Mouse (Mus musculus) heart, embryonic 14.5 days (tissue): Measurements from ENCODE around the gene Efcab6. TPM values are rescaled to one million over a fixed set of nuclear protein-coding genes. Genes with fewer than 3 reads are reported as not detected.

ENCODE experiments used
- ATAC-seq: fragments of 200-750 bp; cut with Nextera tagmentation; 2 replicates; pipeline ENCODE4 v1.8.0; 2017; ENCODE audit warnings: low read depth, moderate TSS enrichment; ENCODE audit not compliant: insufficient number of reproducible peaks, insufficient read depth, low FRiP score
- H3K27ac ChIP-seq, 2 experiments: fragments of 200-500 bp in 1 of 2; fragments of 300-500 bp in 1 of 2; sonication (generic) in 1 of 2; replicated peaks in 1 of 2; 2 replicates each; pipeline ENCODE4 v1.5.1; 2012 to 2014; ENCODE audit warnings: low read depth in 2 of 2, low read length in 2 of 2, control low read depth in 1 of 2, mild to moderate bottlenecking in 1 of 2, mixed read lengths in 1 of 2; ENCODE audit not compliant: control insufficient read depth in 1 of 2, insufficient read depth in 1 of 2
- H3K27me3 ChIP-seq: fragments of 300-500 bp; sonication (generic); 2 replicates; pipeline ENCODE4 v1.6.1; 2014; ENCODE audit warnings: mild to moderate bottlenecking, low read length, control low read depth; ENCODE audit not compliant: control insufficient read depth, insufficient read depth
- H3K36me3 ChIP-seq: fragments of 300-500 bp; sonication (generic); 2 replicates; pipeline ENCODE4 v1.6.1; 2014; ENCODE audit warnings: mild to moderate bottlenecking, control low read depth, low read length, mixed read lengths; ENCODE audit not compliant: control insufficient read depth, insufficient read depth
- H3K4me1 ChIP-seq, 2 experiments: fragments of 200-500 bp in 1 of 2; fragments of 300-500 bp in 1 of 2; sonication (generic) in 1 of 2; 2 replicates each; pipeline ENCODE4 v1.6.1; 2012 to 2014; ENCODE audit warnings: low read length in 2 of 2, control low read depth in 1 of 2, mixed read lengths in 1 of 2; ENCODE audit not compliant: control insufficient read depth in 2 of 2, insufficient read depth in 2 of 2
- H3K4me2 ChIP-seq: fragments of 300-500 bp; sonication (generic); 2 replicates; pipeline ENCODE4 v1.6.1; 2014; ENCODE audit warnings: mild to moderate bottlenecking, low read length
- H3K4me3 ChIP-seq, 2 experiments: fragments of 200-500 bp in 1 of 2; fragments of 300-500 bp in 1 of 2; sonication (generic) in 1 of 2; 2 replicates each; pipeline ENCODE4 v1.5.1; 2012 to 2014; ENCODE audit warnings: low read length in 2 of 2, mild to moderate bottlenecking in 2 of 2, control low read depth in 1 of 2, low read depth in 1 of 2, moderate library complexity in 1 of 2; ENCODE audit not compliant: control insufficient read depth in 1 of 2, insufficient read depth in 1 of 2
- H3K9ac ChIP-seq: fragments of 300-500 bp; sonication (generic); 2 replicates; pipeline ENCODE4 v1.6.1; 2014; ENCODE audit warnings: mild to moderate bottlenecking, low read length
- H3K9me3 ChIP-seq: fragments of 300-500 bp; sonication (generic); 2 replicates; pipeline ENCODE4 v1.6.1; 2016; ENCODE audit warnings: low read length, control low read depth; ENCODE audit not compliant: control insufficient read depth
- WGBS: fragments of 180-500 bp; shearing (Covaris S2); extraction: QIAGEN DNeasy Blood & Tissue Kit; methylation state at CpG from one replicate; pipeline ENCODE4 v1.1.7; 2014; 5-methylcytosine and 5-hydroxymethylcytosine counted together
- polyA plus RNA-seq: library from polyadenylated mRNA; unstranded; fragments of >200 nt; fragmentation: Nextera tagmentation; extraction: Ambion mirVana; gene quantifications from 2 replicates; pipeline ENCODE4 v1.2.1, GENCODE M21; 2014

The Efcab6 gene
- polyA plus RNA-seq, 1 experiment from 2014 or later, result 0.18 TPM

- Histone ChIP-seq H3K4me3 (no peak overlapping the region), H3K9ac (no peak overlapping the region), H3K27me3 (no peaks in the 10 kb centered on the region), H3K27ac (no peak overlapping the region), H3K36me3 (no peaks in the 10 kb centered on the region), H3K4me1 (no peaks in the 10 kb centered on the region), H3K4me2 (no peak overlapping the region), H3K9me3 (0 out of 2 replicates have a peak, but pooled peaks cover 4% of the 10 kb centered on the region)
- no peak for ATAC-seq
- 79% methylated on average over 14 of the region's 14 CpGs for WGBS
These were observed 152.0 kb downstream of the Efcab6 start for GRCm38 (mm10) chr15:83913028-83913714.

GRCm38 (mm10) chr15:83906472-83906871 lies 158.7 kb downstream of the Efcab6 start:
- no peaks in the 10 kb centered on the region for H3K27me3 ChIP-seq
- no peak overlapping the region for H3K4me2 ChIP-seq
- no peak overlapping the region for H3K9ac ChIP-seq
- no peak overlapping the region for H3K27ac ChIP-seq
- H3K4me3 ChIP-seq, result no peak overlapping the region
- no peak for ATAC-seq
- H3K4me1 ChIP-seq, result no peaks in the 10 kb centered on the region
- no peaks in the 10 kb centered on the region for H3K36me3 ChIP-seq
- no peaks in the 10 kb centered on the region for H3K9me3 ChIP-seq
- WGBS, result 87% methylated on average over 13 of the region's 13 CpGs

GRCm38 (mm10) chr15:83897286-83897685 lies 167.9 kb downstream of the Efcab6 start:
- H3K27ac ChIP-seq, result no peak overlapping the region
- H3K4me1 ChIP-seq, result no peaks in the 10 kb centered on the region
- H3K4me3 ChIP-seq, result no peak overlapping the region
- no peak overlapping the region for H3K9ac ChIP-seq
- 0 out of 2 replicates have a peak, but pooled peaks cover 3% of the 10 kb centered on the region for H3K27me3 ChIP-seq
- no peaks in the 10 kb centered on the region for H3K9me3 ChIP-seq
- WGBS, result 52% methylated on average over 9 of the region's 9 CpGs
- no peak overlapping the region for H3K4me2 ChIP-seq
- H3K36me3 ChIP-seq, result no peaks in the 10 kb centered on the region
- no peak for ATAC-seq

- H3K27me3 ChIP-seq, result 0 out of 2 replicates have a peak, but pooled peaks cover 3% of the 10 kb centered on the region
- WGBS, result 39% methylated on average over 9 of the region's 9 CpGs
- H3K4me3 ChIP-seq, result no peak overlapping the region
- no peak for ATAC-seq
- H3K4me2 ChIP-seq, result no peak overlapping the region
- no peaks in the 10 kb centered on the region for H3K36me3 ChIP-seq
- no peaks in the 10 kb centered on the region for H3K4me1 ChIP-seq
- no peak overlapping the region for H3K9ac ChIP-seq
- H3K27ac ChIP-seq, result no peak overlapping the region
- H3K9me3 ChIP-seq, result no peaks in the 10 kb centered on the region
These were observed 169.2 kb downstream of the Efcab6 start for GRCm38 (mm10) chr15:83896011-83896410.

- Histone ChIP-seq H3K4me1 (no peaks in the 10 kb centered on the region), H3K27ac (no peak overlapping the region), H3K9ac (no peak overlapping the region), H3K4me3 (no peak overlapping the region), H3K9me3 (no peaks in the 10 kb centered on the region), H3K36me3 (no peaks in the 10 kb centered on the region), H3K4me2 (no peak overlapping the region), H3K27me3 (0 out of 2 replicates have a peak, but pooled peaks cover 3% of the 10 kb centered on the region)
- no peak for ATAC-seq
- WGBS, result 73% methylated on average over 7 of the region's 7 CpGs
These were observed 170.9 kb downstream of the Efcab6 start for GRCm38 (mm10) chr15:83894261-83894660.

- ATAC-seq, result no peak
- 76% methylated on average over 15 of the region's 15 CpGs for WGBS
- no peak overlapping the region for H3K9ac ChIP-seq
- no peak overlapping the region for H3K4me2 ChIP-seq
- no peak overlapping the region for H3K4me3 ChIP-seq
- H3K27ac ChIP-seq, result no peak overlapping the region
- H3K27me3 ChIP-seq, result 0 out of 2 replicates have a peak, but pooled peaks cover 3% of the 10 kb centered on the region
- H3K9me3 ChIP-seq, result no peaks in the 10 kb centered on the region
- no peaks in the 10 kb centered on the region for H3K36me3 ChIP-seq
- H3K4me1 ChIP-seq, result no peaks in the 10 kb centered on the region
These were observed 172.3 kb downstream of the Efcab6 start for GRCm38 (mm10) chr15:83892871-83893270.

GRCm38 (mm10) chr15:83884291-83884690 lies 180.9 kb downstream of the Efcab6 start:
- ATAC-seq, result no peak
- no peaks in the 10 kb centered on the region for H3K36me3 ChIP-seq
- WGBS, result 81% methylated on average over 9 of the region's 9 CpGs

GRCm38 (mm10) chr15:83883821-83884220 lies 181.4 kb downstream of the Efcab6 start:
- no peak overlapping the region for H3K4me3 ChIP-seq
- no peaks in the 10 kb centered on the region for H3K9me3 ChIP-seq
- H3K9ac ChIP-seq, result no peak overlapping the region
- H3K4me1 ChIP-seq, result no peaks in the 10 kb centered on the region
- 84% methylated on average over 8 of the region's 8 CpGs for WGBS
- H3K27ac ChIP-seq, result no peak overlapping the region
- no peaks in the 10 kb centered on the region for H3K36me3 ChIP-seq
- no peak for ATAC-seq
- H3K27me3 ChIP-seq, result no peaks in the 10 kb centered on the region
- no peak overlapping the region for H3K4me2 ChIP-seq

More at GRCm38 (mm10) chr15:83884291-83884690, 180.9 kb downstream of the Efcab6 start:
- Histone ChIP-seq H3K27ac (no peak overlapping the region), H3K4me1 (no peaks in the 10 kb centered on the region), H3K4me2 (no peak overlapping the region), H3K27me3 (no peaks in the 10 kb centered on the region), H3K9ac (no peak overlapping the region), H3K4me3 (no peak overlapping the region), H3K9me3 (no peaks in the 10 kb centered on the region)
